Mouse (Mus musculus) CH12.LX (cell line): ENCODE results near the gene Terf2. TPM values are rescaled to one million over a fixed set of nuclear protein-coding genes. Genes with fewer than 3 reads are reported as not detected.

ENCODE experiments used
- DNase-seq: peaks from one replicate; pipeline ENCODE4 v3.0.0-alpha.2; 2013; ENCODE audit errors: extremely low read depth
- H3K27ac ChIP-seq: 2 replicates; pipeline ENCODE4 v1.5.1; 2012; ENCODE audit warnings: low read depth, mild to moderate bottlenecking, control low read depth, moderate library complexity; ENCODE audit not compliant: insufficient read depth
- H3K27me3 ChIP-seq: replicated peaks from 2 replicates; pipeline ENCODE3; 2012; ENCODE audit warnings: inconsistent platforms
- H3K36me3 ChIP-seq, 2 experiments: replicated peaks in 1 of 2; 2 replicates each; pipeline versions ENCODE3 to v1.6.1; 2012; ENCODE audit warnings: inconsistent platforms in 1 of 2, low read length in 1 of 2, mild to moderate bottlenecking in 1 of 2, mixed read lengths in 1 of 2, moderate library complexity in 1 of 2; ENCODE audit not compliant: control insufficient read depth in 1 of 2, insufficient read depth in 1 of 2
- H3K4me1 ChIP-seq, 2 experiments: 2 replicates each; pipeline ENCODE4 v1.6.1; 2012; ENCODE audit warnings: inconsistent platforms in 1 of 2, moderate library complexity in 1 of 2; ENCODE audit not compliant: insufficient read depth in 2 of 2, control insufficient read depth in 1 of 2
- H3K4me2 ChIP-seq: 2 replicates; pipeline ENCODE4 v1.6.1; 2012; ENCODE audit warnings: low read depth, mild to moderate bottlenecking, control low read depth; ENCODE audit not compliant: poor library complexity, insufficient read depth, severe bottlenecking
- H3K4me3 ChIP-seq, 3 experiments: fragments of 150-350 bp in 1 of 3; sonication (generic) in 1 of 3; replicated peaks in 1 of 3; 2 replicates each; pipeline versions ENCODE3 to v1.5.1; 2011 to 2012; ENCODE audit warnings: low read depth in 2 of 3, low read length in 2 of 3, mild to moderate bottlenecking in 2 of 3, moderate library complexity in 2 of 3, control low read depth in 1 of 3, improper control_type of control experiment in 1 of 3, inconsistent platforms in 1 of 3, mixed read lengths in 1 of 3; ENCODE audit not compliant: poor library complexity in 1 of 3
- H3K79me2 ChIP-seq: replicated peaks from 2 replicates; pipeline ENCODE4 v1.6.1; 2012; ENCODE audit warnings: mild to moderate bottlenecking, moderate library complexity; ENCODE audit not compliant: control insufficient read depth, poor library complexity, insufficient read depth, severe bottlenecking; ENCODE audit errors: extremely low read depth
- H3K9ac ChIP-seq: 2 replicates; pipeline ENCODE4 v1.6.1; 2012; ENCODE audit warnings: low read depth, mild to moderate bottlenecking, control low read depth, moderate library complexity; ENCODE audit not compliant: insufficient read depth
- H3K9me3 ChIP-seq: replicated peaks from 2 replicates; pipeline ENCODE3; 2012; ENCODE audit warnings: low read length, inconsistent platforms, mixed read lengths
- BHLHE40 ChIP-seq: IDR thresholded peaks from 2 replicates; pipeline ENCODE4 v1.6.1; 2011; ENCODE audit warnings: mild to moderate bottlenecking, low read depth, low read length, improper control_type of control experiment
- CHD1 ChIP-seq: IDR thresholded peaks from 2 replicates; pipeline ENCODE4 v1.6.1; 2012; ENCODE audit warnings: low read depth, low read length, improper control_type of control experiment, inconsistent platforms
- CHD2 ChIP-seq: IDR thresholded peaks from 2 replicates; pipeline ENCODE4 v1.6.1; 2011; ENCODE audit warnings: low read length, improper control_type of control experiment
- CTCF ChIP-seq, 2 experiments: IDR thresholded peaks in 1 of 2; conservative IDR thresholded peaks in 1 of 2; 2 replicates each; pipeline ENCODE4 v1.5.1; 2011 to 2012; ENCODE audit warnings: low read depth in 2 of 2, low read length in 2 of 2, improper control_type of control experiment in 1 of 2, inconsistent platforms in 1 of 2, mild to moderate bottlenecking in 1 of 2, moderate library complexity in 1 of 2
- ELF1 ChIP-seq: IDR thresholded peaks from 2 replicates; pipeline ENCODE4 v1.6.1; 2014; ENCODE audit warnings: low read depth, mild to moderate bottlenecking, inconsistent platforms, low read length, improper control_type of control experiment
- EP300 ChIP-seq: IDR thresholded peaks from 2 replicates; pipeline ENCODE4 v1.6.1; 2011; ENCODE audit warnings: low read length, improper control_type of control experiment
- HCFC1 ChIP-seq: IDR thresholded peaks from 2 replicates; pipeline ENCODE4 v1.6.1; 2012; ENCODE audit warnings: low read depth, mild to moderate bottlenecking, inconsistent platforms, low read length, improper control_type of control experiment
- IRF4 ChIP-seq: IDR thresholded peaks from 2 replicates; pipeline ENCODE4 v1.6.1; 2014; ENCODE audit warnings: low read depth, mild to moderate bottlenecking, inconsistent platforms, low read length, improper control_type of control experiment
- JUN ChIP-seq: IDR thresholded peaks from 2 replicates; pipeline ENCODE4 v1.6.1; 2011; ENCODE audit warnings: low read depth, mild to moderate bottlenecking, low read length, improper control_type of control experiment, moderate library complexity; ENCODE audit not compliant: insufficient read depth
- MAFK ChIP-seq: IDR thresholded peaks from 2 replicates; pipeline ENCODE4 v1.6.1; 2011; ENCODE audit warnings: low read length, improper control_type of control experiment; ENCODE audit not compliant: insufficient replicate concordance
- MAX ChIP-seq: IDR thresholded peaks from 2 replicates; pipeline ENCODE4 v1.6.1; 2011; ENCODE audit warnings: low read length, improper control_type of control experiment
- MAZ ChIP-seq: IDR thresholded peaks from 2 replicates; pipeline ENCODE4 v1.6.1; 2012; ENCODE audit warnings: low read depth, mild to moderate bottlenecking, inconsistent platforms, low read length, improper control_type of control experiment, moderate library complexity
- MEF2A ChIP-seq: IDR thresholded peaks from 2 replicates; pipeline ENCODE4 v1.6.1; 2014; ENCODE audit warnings: low read depth, mild to moderate bottlenecking, inconsistent platforms, low read length, improper control_type of control experiment, borderline replicate concordance
- MXI1 ChIP-seq: IDR thresholded peaks from 2 replicates; pipeline ENCODE4 v1.6.1; 2011; ENCODE audit warnings: mild to moderate bottlenecking, low read depth, low read length, improper control_type of control experiment
- MYC ChIP-seq: IDR thresholded peaks from 2 replicates; pipeline ENCODE4 v1.6.1; 2011; ENCODE audit warnings: low read depth, mild to moderate bottlenecking, improper control_type of control experiment, low read length
- PAX5 ChIP-seq: IDR thresholded peaks from 2 replicates; pipeline ENCODE4 v1.6.1; 2012; ENCODE audit warnings: low read length, inconsistent platforms, mixed read lengths
- POLR2A ChIP-seq: IDR thresholded peaks from 2 replicates; pipeline ENCODE4 v1.6.1; 2011; ENCODE audit warnings: low read depth, mild to moderate bottlenecking, improper control_type of control experiment, low read length
- POLR2AphosphoS2 ChIP-seq: IDR thresholded peaks from 2 replicates; pipeline ENCODE4 v1.6.1; 2011; ENCODE audit warnings: low read depth, low read length, improper control_type of control experiment
- RAD21 ChIP-seq: IDR thresholded peaks from 2 replicates; pipeline ENCODE4 v1.6.1; 2011; ENCODE audit warnings: low read depth, mild to moderate bottlenecking, low read length, improper control_type of control experiment, moderate library complexity
- SIN3A ChIP-seq: IDR thresholded peaks from 2 replicates; pipeline ENCODE4 v1.6.1; 2012; ENCODE audit warnings: low read length, improper control_type of control experiment, inconsistent platforms
- SMC3 ChIP-seq: IDR thresholded peaks from 2 replicates; pipeline ENCODE4 v1.6.1; 2011; ENCODE audit warnings: low read depth, low read length, improper control_type of control experiment
- TBP ChIP-seq: conservative IDR thresholded peaks from 2 replicates; pipeline ENCODE4 v1.6.1; 2011; ENCODE audit warnings: low read depth, low read length, improper control_type of control experiment
- TCF12 ChIP-seq: IDR thresholded peaks from 2 replicates; pipeline ENCODE4 v1.6.1; 2014; ENCODE audit warnings: low read depth, mild to moderate bottlenecking, inconsistent platforms, low read length, improper control_type of control experiment
- UBTF ChIP-seq: IDR thresholded peaks from 2 replicates; pipeline ENCODE4 v1.6.1; 2012; ENCODE audit warnings: low read depth, mild to moderate bottlenecking, inconsistent platforms, low read length, improper control_type of control experiment, moderate library complexity
- ZC3H11A ChIP-seq: IDR thresholded peaks from 2 replicates; pipeline ENCODE4 v1.6.1; 2012; ENCODE audit warnings: low read depth, mild to moderate bottlenecking, inconsistent platforms, low read length, improper control_type of control experiment
- ZKSCAN1 ChIP-seq: IDR thresholded peaks from 2 replicates; pipeline ENCODE4 v1.6.1; 2012; ENCODE audit warnings: low read depth, inconsistent platforms, low read length, improper control_type of control experiment, borderline replicate concordance
- ZMIZ1 ChIP-seq: IDR thresholded peaks from 2 replicates; pipeline ENCODE4 v1.6.1; 2012; ENCODE audit warnings: low read depth, mild to moderate bottlenecking, inconsistent platforms, low read length, improper control_type of control experiment
- dilution Hi-C: fragments of 300-500 bp; cut with MboI; formaldehyde crosslinking; loops from 2 replicates; pipeline ENCODE4 v1.14.3; 2020; ENCODE audit warnings: low sequenced_read_pairs; ENCODE audit not compliant: extremely low pct_unique_long_range_greater_than_20kb, extremely low pct_ligation_motif_present
- in situ Hi-C: fragments of 300-500 bp; cut with MboI; formaldehyde crosslinking; loops from 3 replicates; pipeline ENCODE4 v1.14.3; 2019; ENCODE audit warnings: low sequenced_read_pairs, low pct_ligation_motif_present, low pct_unique_long_range_greater_than_20kb, mixed read lengths
- polyA plus RNA-seq: library from polyadenylated mRNA; unstranded; fragments of >175 nt; gene quantifications from 2 replicates; pipeline ENCODE4 v1.2.1, GENCODE M21; 2012; ENCODE audit warnings: low read depth; ENCODE audit not compliant: insufficient read length
- total RNA-seq, 2 experiments: library from RNA; depleted of rRNA; stranded (reverse); fragments of 300-350 nt in 1 of 2; fragments of >200 nt in 1 of 2; gene quantifications; 2 replicates each; pipeline ENCODE4 v1.2.3; 2012 to 2014

The Terf2 gene
- total and polyA plus RNA-seq, 3 experiments: 12.5 to 33.7 (median 18.3) TPM

DNA sequence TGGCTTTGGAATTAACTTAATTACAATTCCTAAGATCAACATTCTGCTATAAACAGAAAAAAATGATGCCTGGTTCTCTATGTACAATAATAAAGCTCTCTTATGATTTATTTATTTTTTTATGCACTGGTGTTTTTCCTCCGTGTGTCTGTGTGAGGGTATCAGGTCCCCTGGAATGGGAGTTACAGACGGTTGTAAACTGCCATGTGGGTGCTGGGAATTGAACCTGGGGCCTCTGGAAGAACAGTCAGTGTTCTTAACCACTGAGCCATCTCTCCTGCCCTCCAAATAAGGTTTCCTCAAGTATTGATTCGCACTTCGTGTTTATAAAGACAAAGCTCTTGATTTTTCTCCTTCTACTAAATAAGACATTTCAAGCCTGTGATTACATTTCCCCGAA lies 42.0 kb upstream of the Terf2 start:
- Histone ChIP-seq H3K4me2 (no peak overlapping the region), H3K27ac (no peak overlapping the region), H3K9me3 (no peaks in the 10 kb centered on the region), H3K9ac (no peak overlapping the region), H3K4me3 (no peak overlapping the region), H3K27me3 (no peaks in the 10 kb centered on the region), H3K79me2 (no peaks in the 10 kb centered on the region)
- dilution Hi-C loops: no loop called here
- in situ Hi-C loops: no loop called here
- TF ChIP-seq MAFK (no peak), PAX5 (no peak), HCFC1 (no peak), SIN3A (no peak), ZKSCAN1 (no peak), CHD1 (no peak), ELF1 (no peak), MEF2A (no peak), EP300 (no peak), JUN (no peak), ZC3H11A (no peak), MXI1 (no peak), CHD2 (no peak), RAD21 (no peak), TCF12 (no peak), BHLHE40 (no peak), SMC3 (no peak), MYC (no peak), MAX (no peak), IRF4 (no peak)
- TF ChIP-seq, all 38 proteins: peak for 0
- DNase-seq: no peak
- H3K4me1 ChIP-seq: peaks cover 0 to 8% of the 10 kb centered on the region in 2 experiments; a peak in 2 of 4 replicates
- H3K36me3 ChIP-seq: no peaks in the 10 kb centered on the region

DNA sequence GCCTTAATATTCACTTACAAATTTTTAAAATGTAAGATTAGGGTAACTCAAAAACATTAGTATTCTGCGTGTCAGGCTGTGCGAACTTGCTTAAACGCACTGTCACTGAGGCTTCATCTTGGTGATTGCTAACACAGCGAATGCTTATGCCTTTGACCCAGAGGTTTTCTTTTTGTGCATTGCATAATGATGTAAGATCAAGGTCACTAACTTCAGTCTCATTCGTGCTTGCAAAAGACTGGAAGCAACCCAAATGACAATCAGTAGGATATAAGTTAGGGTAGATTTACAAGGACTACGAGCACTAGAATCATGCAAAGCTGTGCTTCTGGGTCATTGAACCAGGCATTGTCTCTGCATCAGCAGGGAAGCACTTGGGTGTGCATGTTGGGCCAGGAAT lies 41.2 kb upstream of the Terf2 start:
- H3K36me3 ChIP-seq: no peaks in the 10 kb centered on the region
- H3K4me3 ChIP-seq: no peak overlapping the region
- in situ Hi-C loops: no loop called here
- H3K27ac ChIP-seq: no peak overlapping the region
- no peak for DNase-seq
- no peaks in the 10 kb centered on the region for H3K9me3 ChIP-seq
- no peak overlapping the region for H3K4me2 ChIP-seq
- no peaks in the 10 kb centered on the region for H3K27me3 ChIP-seq
- H3K4me1 ChIP-seq: peaks cover 4 to 8% of the 10 kb centered on the region in 2 experiments; a peak in 3 of 4 replicates
- no peak overlapping the region for H3K9ac ChIP-seq
- dilution Hi-C loops: no loop called here
- TF ChIP-seq PAX5 (no peak), POLR2A (no peak), ZMIZ1 (no peak), MXI1 (no peak), MAFK (no peak), UBTF (no peak), SIN3A (no peak), RAD21 (no peak), TBP (no peak), IRF4 (no peak), CTCF (conservative IDR thresholded peaks at IDR 0.05 in 1 of 2, IDR thresholded peaks at IDR 0.05 in 1 of 2; ENCODE audit: low read depth in 2 of 2, low read length in 2 of 2) (no peak), MAZ (no peak), JUN (no peak), CHD2 (no peak), POLR2AphosphoS2 (no peak), BHLHE40 (no peak)
- no peaks in the 10 kb centered on the region for H3K79me2 ChIP-seq
